Mouse (Mus musculus) G1E (cell line): ENCODE results near the gene Bend3.

Experiments used
- CTCF ChIP-seq: IDR thresholded peaks from 2 replicates; pipeline ENCODE4 v1.5.1; 2012; ENCODE audit warnings: low read depth, low read length, inconsistent platforms, mixed read lengths
- GATA1 ChIP-seq: IDR thresholded peaks from 2 replicates; pipeline ENCODE4 v1.6.1; 2012; ENCODE audit warnings: borderline replicate concordance, low read length, inconsistent platforms, mixed read lengths
- GATA2 ChIP-seq: IDR thresholded peaks from 2 replicates; pipeline ENCODE4 v1.6.1; 2012; ENCODE audit warnings: low read depth, low read length, inconsistent platforms, borderline replicate concordance
- TAL1 ChIP-seq: conservative IDR thresholded peaks from 2 replicates; pipeline ENCODE4 v1.6.1; 2012; ENCODE audit warnings: low read depth, low read length, inconsistent platforms, mixed read lengths

- TF ChIP-seq CTCF (no peak), TAL1 (no peak), GATA2 (no peak), GATA1 (no peak)
These were observed 24.4 kb upstream of the Bend3 start for GRCm38 (mm10) chr10:43454219-43454618.
